Mouse (Mus musculus): ENCODE results near the gene Alg12.

Alg12 gene

GRCm38 (mm10) chr15:88854969-88855830 is 36.1 kb upstream of the Alg12 start:
- peak; percentile 57 to 80 for DNase-seq

GRCm38 (mm10) chr15:88854119-88854968 is 35.2 kb upstream of the Alg12 start:
- DNase-seq = peak; percentile 79 to 96

GRCm38 (mm10) chr15:88853106-88853505 is 34.0 kb upstream of the Alg12 start:
- DNase-seq = peak in 1 of 2 experiments; percentile 52

GRCm38 (mm10) chr15:88851507-88852149 is 32.5 kb upstream of the Alg12 start:
- DNase-seq = peak; percentile 85 to 97

GRCm38 (mm10) chr15:88851076-88851475 is 32.0 kb upstream of the Alg12 start:
- peak; percentile 75 to 91 for DNase-seq

GRCm38 (mm10) chr15:88850146-88850826 is 31.2 kb upstream of the Alg12 start:
- peak; percentile 91 to 98 for DNase-seq

- no peak for DNase-seq
Measured at GRCm38 (mm10) chr15:88849621-88850020, 30.5 kb upstream of the Alg12 start.

GRCm38 (mm10) chr15:88848661-88849060 is 29.5 kb upstream of the Alg12 start:
- DNase-seq = no peak

- DNase-seq = peak in 1 of 2 experiments; percentile 44
Measured at GRCm38 (mm10) chr15:88844966-88845365, 25.8 kb upstream of the Alg12 start.

- peak in 1 of 2 experiments; percentile 42 for DNase-seq
Measured at GRCm38 (mm10) chr15:88843486-88844097, 24.5 kb upstream of the Alg12 start.

- no peak for DNase-seq
Measured at GRCm38 (mm10) chr15:88842300-88842673, 23.2 kb upstream of the Alg12 start.

- DNase-seq = peak in 1 of 2 experiments; percentile 58
Measured at GRCm38 (mm10) chr15:88841580-88842299, 22.6 kb upstream of the Alg12 start.

GRCm38 (mm10) chr15:88841160-88841559 is 22.0 kb upstream of the Alg12 start:
- DNase-seq = no peak

GRCm38 (mm10) chr15:88840126-88840525 is 21.0 kb upstream of the Alg12 start:
- peak; percentile 69 to 92 for DNase-seq

- DNase-seq = peak; percentile 83 to 94
Measured at GRCm38 (mm10) chr15:88839271-88839670, 20.2 kb upstream of the Alg12 start.

- DNase-seq = peak; percentile 74 to 83
Measured at GRCm38 (mm10) chr15:88837977-88838376, 18.9 kb upstream of the Alg12 start.

GRCm38 (mm10) chr15:88837199-88837932 is 18.2 kb upstream of the Alg12 start:
- DNase-seq = peak; percentile 84 to 94

- no peak for DNase-seq
Measured at GRCm38 (mm10) chr15:88836571-88836970, 17.5 kb upstream of the Alg12 start.

GRCm38 (mm10) chr15:88836031-88836430 is 16.9 kb upstream of the Alg12 start:
- peak in 1 of 2 experiments; percentile 63 for DNase-seq

- DNase-seq = peak; percentile 62 to 85
Measured at GRCm38 (mm10) chr15:88832536-88832935, 13.4 kb upstream of the Alg12 start.
